Mouse (Mus musculus): ENCODE measurements around the gene Zswim3. TPM values are rescaled to one million over a fixed set of nuclear protein-coding genes. Genes with fewer than 3 reads are reported as not detected.
A peak's percentile ranks its signal among the peaks of the same experiment; 100 is the strongest.

The Zswim3 gene
- total and polyA plus RNA-seq, 3 experiments = 4.7 to 5.9 TPM; not detected in 1

- Histone ChIP-seq H3K36me3 (ENCODE audit: control insufficient read depth in 1 of 2, insufficient read depth in 2 of 2, low read length in 2 of 2) (peaks cover 2 to 22% of the 10 kb centered on the region in 2 experiments), H3K9me3 (replicated peaks; ENCODE audit: insufficient read depth, low read length) (no peaks in the 10 kb centered on the region), H3K27me3 (ENCODE audit: control insufficient read depth in 1 of 2, insufficient read depth in 2 of 2, low read length in 2 of 2) (no peaks in the 10 kb centered on the region), H3K27ac (ENCODE audit: control insufficient read depth, low read depth, low read length) (no peak overlapping the region), H3K4me3 (ENCODE audit: control insufficient read depth in 1 of 2, insufficient read depth in 1 of 2, low read depth in 2 of 2, low read length in 2 of 2) (no peak overlapping the region), H3K9ac (ENCODE audit: control insufficient read depth, low read depth, low read length, poor library complexity, severe bottlenecking) (no peak overlapping the region), H3K79me2 (ENCODE audit: control insufficient read depth, insufficient read depth, low read length, poor library complexity) (peaks cover 24% of the 10 kb centered on the region), H3K4me1 (ENCODE audit: control insufficient read depth in 1 of 2, insufficient read depth in 2 of 2, low read length in 2 of 2) (peaks cover 3 to 21% of the 10 kb centered on the region in 2 experiments; a peak in 3 of 4 replicates)
- TF ChIP-seq TBP (IDR thresholded peaks at IDR 0.05; ENCODE audit: low read depth, low read length) (no peak), MAX (IDR thresholded peaks at IDR 0.05; ENCODE audit: low read length) (no peak), POLR2A (IDR thresholded peaks at IDR 0.05; ENCODE audit: control insufficient read depth in 1 of 2, insufficient read depth in 1 of 2, low read depth in 1 of 2, low read length in 2 of 2, poor library complexity in 1 of 2) (no peak), MXI1 (IDR thresholded peaks at IDR 0.05; ENCODE audit: low read depth, low read length) (no peak), RCOR1 (IDR thresholded peaks at IDR 0.05; ENCODE audit: low read depth, low read length) (no peak), CTCF (IDR thresholded peaks at IDR 0.05 in 2 of 3, conservative IDR thresholded peaks at IDR 0.05 in 1 of 3; ENCODE audit: control insufficient read depth in 1 of 3, insufficient read depth in 1 of 3, low read depth in 2 of 3, low read length in 3 of 3, poor library complexity in 1 of 3, severe bottlenecking in 1 of 3) (no peak), CHD1 (IDR thresholded peaks at IDR 0.05; ENCODE audit: low read depth, low read length) (no peak), JUND (IDR thresholded peaks at IDR 0.05; ENCODE audit: low read depth, low read length) (no peak), MAFK (IDR thresholded peaks at IDR 0.05; ENCODE audit: borderline replicate concordance, low read depth, low read length) (no peak), TCF12 (IDR thresholded peaks at IDR 0.05; ENCODE audit: low read depth, low read length) (no peak), MYB (IDR thresholded peaks at IDR 0.05; ENCODE audit: low read depth, low read length) (no peak), USF1 (IDR thresholded peaks at IDR 0.05; ENCODE audit: low read depth, low read length) (no peak), ZMIZ1 (IDR thresholded peaks at IDR 0.05; ENCODE audit: low read depth, low read length) (no peak), ELF1 (IDR thresholded peaks at IDR 0.05; ENCODE audit: low read depth, low read length) (no peak), E2F4 (IDR thresholded peaks at IDR 0.05; ENCODE audit: borderline replicate concordance, low read depth, low read length) (no peak), RAD21 (IDR thresholded peaks at IDR 0.05; ENCODE audit: low read depth, low read length) (no peak), ZKSCAN1 (IDR thresholded peaks at IDR 0.05; ENCODE audit: low read depth, low read length) (no peak)
- no peak for DNase-seq (ENCODE audit: low read depth, low spot score)
These were observed 36.9 kb upstream of the Zswim3 start for GRCm38 (mm10) chr2:164767812-164768540.

GRCm38 (mm10) chr2:164769258-164770037 lies 35.5 kb upstream of the Zswim3 start, which contains the start of gene Ube2c:
TSS of gene Ube2c (plus strand) at chr2:164769898.
- Histone ChIP-seq H3K36me3 (ENCODE audit: control insufficient read depth in 1 of 2, insufficient read depth in 2 of 2, low read length in 2 of 2) (peaks cover 2 to 27% of the 10 kb centered on the region in 2 experiments), H3K9ac (ENCODE audit: control insufficient read depth, low read depth, low read length, poor library complexity, severe bottlenecking) (peak within 1 kb of the TSS; percentile 96), H3K4me1 (ENCODE audit: control insufficient read depth in 1 of 2, insufficient read depth in 2 of 2, low read length in 2 of 2) (peaks cover 3 to 29% of the 10 kb centered on the region in 2 experiments; a peak in 3 of 4 replicates), H3K27me3 (ENCODE audit: control insufficient read depth in 1 of 2, insufficient read depth in 2 of 2, low read length in 2 of 2) (no peaks in the 10 kb centered on the region), H3K9me3 (replicated peaks; ENCODE audit: insufficient read depth, low read length) (no peaks in the 10 kb centered on the region), H3K4me3 (ENCODE audit: control insufficient read depth in 1 of 2, insufficient read depth in 1 of 2, low read depth in 2 of 2, low read length in 2 of 2) (peak within 1 kb of the TSS; percentile 81 to 94), H3K27ac (ENCODE audit: control insufficient read depth, low read depth, low read length) (peak within 1 kb of the TSS; percentile 83), H3K79me2 (ENCODE audit: control insufficient read depth, insufficient read depth, low read length, poor library complexity) (peaks cover 24% of the 10 kb centered on the region)
- DNase-seq (ENCODE audit: low read depth, low spot score) = peak; percentile 99
- TF ChIP-seq ZKSCAN1 (IDR thresholded peaks at IDR 0.05; ENCODE audit: low read depth, low read length) (no peak), TCF12 (IDR thresholded peaks at IDR 0.05; ENCODE audit: low read depth, low read length) (peak; percentile 43; the same call in 1 of the 2 replicates), POLR2A (IDR thresholded peaks at IDR 0.05; ENCODE audit: control insufficient read depth in 1 of 2, insufficient read depth in 1 of 2, low read depth in 1 of 2, low read length in 2 of 2, poor library complexity in 1 of 2) (peak in 1 of 2 experiments; percentile 94; a peak in 2 of 4 replicates), TAL1 (IDR thresholded peaks at IDR 0.05; ENCODE audit: low read length) (no peak), NRF1 (IDR thresholded peaks at IDR 0.05; ENCODE audit: insufficient read depth, low read depth, low read length, poor library complexity, severe bottlenecking) (peak; percentile 82), MYB (IDR thresholded peaks at IDR 0.05; ENCODE audit: low read depth, low read length) (no peak), POLR2AphosphoS2 (IDR thresholded peaks at IDR 0.05; ENCODE audit: low read length) (peak; percentile 84), GATA1 (IDR thresholded peaks at IDR 0.05; ENCODE audit: low read depth, low read length) (no peak), E2F4 (IDR thresholded peaks at IDR 0.05; ENCODE audit: borderline replicate concordance, low read depth, low read length) (peak; percentile 70; the same call in 1 of the 2 replicates), SMC3 (IDR thresholded peaks at IDR 0.05; ENCODE audit: low read depth, low read length) (0 out of 2 replicates have a peak, but pooled peaks have one; percentile 0), MYC (IDR thresholded peaks at IDR 0.05; ENCODE audit: low read depth, low read length) (peak; percentile 98), ETS1 (IDR thresholded peaks at IDR 0.05; ENCODE audit: low read depth, low read length) (peak; percentile 12; the same call in 1 of the 2 replicates), CHD2 (IDR thresholded peaks at IDR 0.05; ENCODE audit: low read length) (peak; percentile 95), HCFC1 (IDR thresholded peaks at IDR 0.05; ENCODE audit: low read depth, low read length) (peak; percentile 76), MAX (IDR thresholded peaks at IDR 0.05; ENCODE audit: low read length) (peak; percentile 97), MAFK (IDR thresholded peaks at IDR 0.05; ENCODE audit: borderline replicate concordance, low read depth, low read length) (no peak), NELFE (IDR thresholded peaks at IDR 0.05; ENCODE audit: low read depth, low read length) (peak; percentile 94), POLR2AphosphoS5 (IDR thresholded peaks at IDR 0.05; ENCODE audit: borderline replicate concordance, low read depth, low read length) (no peak)

All from MEL (cell line).